Mouse (Mus musculus): Measurements from ENCODE around the gene Slc34a2. TPM values are rescaled to one million over a fixed set of nuclear protein-coding genes. Genes with fewer than 3 reads are reported as not detected.

The Slc34a2 gene
- polyA plus RNA-seq, 1 experiment from 2014 or later = not detected

GRCm38 (mm10) chr5:53091331-53091730, 53.5 kb downstream of the Slc34a2 start:
- WGBS = 75% methylated on average over 3 of the region's 3 CpGs
- Histone ChIP-seq H3K9me3 (replicated peaks) (no peaks in the 10 kb centered on the region), H3K9ac (replicated peaks) (no peak overlapping the region), H3K27ac (replicated peaks) (no peak overlapping the region), H3K27me3 (replicated peaks) (no peaks in the 10 kb centered on the region), H3K4me3 (replicated peaks) (no peak overlapping the region), H3K4me1 (no peaks in the 10 kb centered on the region), H3K36me3 (no peaks in the 10 kb centered on the region), H3K4me2 (no peak overlapping the region)
- no peak for ATAC-seq (ENCODE audit: low FRiP score)

- Histone ChIP-seq H3K9me3 (replicated peaks) (no peaks in the 10 kb centered on the region), H3K9ac (replicated peaks) (no peak overlapping the region), H3K4me1 (no peaks in the 10 kb centered on the region), H3K36me3 (no peaks in the 10 kb centered on the region), H3K4me3 (replicated peaks) (no peak overlapping the region), H3K27me3 (replicated peaks) (no peaks in the 10 kb centered on the region), H3K4me2 (no peak overlapping the region), H3K27ac (replicated peaks) (no peak overlapping the region)
- WGBS = 81% methylated on average over 12 of the region's 12 CpGs
- no peak for ATAC-seq (ENCODE audit: low FRiP score)
These were observed 64.1 kb downstream of the Slc34a2 start for GRCm38 (mm10) chr5:53101848-53102473.

GRCm38 (mm10) chr5:53104177-53104855, 66.4 kb downstream of the Slc34a2 start:
- no peaks in the 10 kb centered on the region for H3K36me3 ChIP-seq
- H3K27me3 ChIP-seq (replicated peaks) = no peaks in the 10 kb centered on the region; the same call in 1 of the 2 replicates
- no peak overlapping the region for H3K4me3 ChIP-seq (replicated peaks)
- no peaks in the 10 kb centered on the region for H3K9me3 ChIP-seq (replicated peaks)
- 64% methylated on average over 13 of the region's 13 CpGs for WGBS
- no peak overlapping the region for H3K4me2 ChIP-seq
- H3K27ac ChIP-seq (replicated peaks) = no peak overlapping the region
- H3K9ac ChIP-seq (replicated peaks) = no peak overlapping the region
- 0 out of 2 replicates have a peak, but pooled peaks have one; percentile 15 for ATAC-seq (ENCODE audit: low FRiP score)
- no peaks in the 10 kb centered on the region for H3K4me1 ChIP-seq

GRCm38 (mm10) chr5:53105716-53106115, 67.8 kb downstream of the Slc34a2 start:
- ATAC-seq (ENCODE audit: low FRiP score) = no peak
- H3K4me2 ChIP-seq = no peak overlapping the region
- H3K4me3 ChIP-seq (replicated peaks) = no peak overlapping the region
- no peak overlapping the region for H3K9ac ChIP-seq (replicated peaks)
- H3K27me3 ChIP-seq (replicated peaks) = no peaks in the 10 kb centered on the region; the same call in 1 of the 2 replicates
- H3K4me1 ChIP-seq = peaks cover 6% of the 10 kb centered on the region
- no peak overlapping the region for H3K27ac ChIP-seq (replicated peaks)
- H3K36me3 ChIP-seq = no peaks in the 10 kb centered on the region
- H3K9me3 ChIP-seq (replicated peaks) = no peaks in the 10 kb centered on the region
- WGBS = 70% methylated on average over 8 of the region's 8 CpGs

- Histone ChIP-seq H3K4me2 (no peak overlapping the region), H3K27ac (replicated peaks) (no peak overlapping the region), H3K27me3 (replicated peaks) (no peaks in the 10 kb centered on the region; the same call in 1 of the 2 replicates), H3K4me1 (peaks cover 10% of the 10 kb centered on the region), H3K4me3 (replicated peaks) (no peak overlapping the region), H3K9ac (replicated peaks) (no peak overlapping the region), H3K36me3 (no peaks in the 10 kb centered on the region), H3K9me3 (replicated peaks) (no peaks in the 10 kb centered on the region)
- WGBS = 86% methylated on average over 4 of the region's 4 CpGs
- ATAC-seq (ENCODE audit: low FRiP score) = no peak
These were observed 68.2 kb downstream of the Slc34a2 start for GRCm38 (mm10) chr5:53106125-53106524.

- H3K4me2 ChIP-seq = no peak overlapping the region
- H3K27ac ChIP-seq (replicated peaks) = no peak overlapping the region
- H3K27me3 ChIP-seq (replicated peaks) = no peaks in the 10 kb centered on the region; the same call in 1 of the 2 replicates
- no peak for ATAC-seq (ENCODE audit: low FRiP score)
- no peak overlapping the region for H3K9ac ChIP-seq (replicated peaks)
- H3K4me1 ChIP-seq = peaks cover 13% of the 10 kb centered on the region
- no peaks in the 10 kb centered on the region for H3K9me3 ChIP-seq (replicated peaks)
- H3K4me3 ChIP-seq (replicated peaks) = no peak overlapping the region
- WGBS = 71% methylated on average over 4 of the region's 4 CpGs
- no peaks in the 10 kb centered on the region for H3K36me3 ChIP-seq
These were observed 68.8 kb downstream of the Slc34a2 start for GRCm38 (mm10) chr5:53106731-53107130.

GRCm38 (mm10) chr5:53108026-53108425, 70.1 kb downstream of the Slc34a2 start:
- Histone ChIP-seq H3K4me1 (peaks cover 13% of the 10 kb centered on the region), H3K9ac (replicated peaks) (no peak overlapping the region), H3K4me3 (replicated peaks) (no peak overlapping the region), H3K4me2 (no peak overlapping the region), H3K27ac (replicated peaks) (no peak overlapping the region), H3K27me3 (replicated peaks) (no peaks in the 10 kb centered on the region; the same call in 1 of the 2 replicates), H3K36me3 (0 out of 2 replicates have a peak, but pooled peaks cover 2% of the 10 kb centered on the region), H3K9me3 (replicated peaks) (no peaks in the 10 kb centered on the region)
- 75% methylated on average over 9 of the region's 9 CpGs for WGBS
- no peak for ATAC-seq (ENCODE audit: low FRiP score)

- no peak overlapping the region for H3K4me3 ChIP-seq (replicated peaks)
- H3K27ac ChIP-seq (replicated peaks) = no peak overlapping the region
- H3K36me3 ChIP-seq = 0 out of 2 replicates have a peak, but pooled peaks cover 4% of the 10 kb centered on the region
- no peak overlapping the region for H3K4me2 ChIP-seq
- no peak overlapping the region for H3K9ac ChIP-seq (replicated peaks)
- no peaks in the 10 kb centered on the region for H3K9me3 ChIP-seq (replicated peaks)
- ATAC-seq (ENCODE audit: low FRiP score) = no peak
- peaks cover 13% of the 10 kb centered on the region for H3K4me1 ChIP-seq
- 93% methylated on average over 1 of the region's 1 CpGs for WGBS
- H3K27me3 ChIP-seq (replicated peaks) = no peaks in the 10 kb centered on the region; the same call in 1 of the 2 replicates
These were observed 70.8 kb downstream of the Slc34a2 start for GRCm38 (mm10) chr5:53108668-53109067.

- H3K36me3 ChIP-seq = 0 out of 2 replicates have a peak, but pooled peaks cover 4% of the 10 kb centered on the region
- 44% methylated on average over 4 of the region's 4 CpGs for WGBS
- H3K27me3 ChIP-seq (replicated peaks) = no peaks in the 10 kb centered on the region; the same call in 1 of the 2 replicates
- H3K9ac ChIP-seq (replicated peaks) = no peak overlapping the region
- H3K4me2 ChIP-seq = no peak overlapping the region
- no peak overlapping the region for H3K4me3 ChIP-seq (replicated peaks)
- H3K4me1 ChIP-seq = peaks cover 17% of the 10 kb centered on the region
- H3K27ac ChIP-seq (replicated peaks) = no peak overlapping the region
- H3K9me3 ChIP-seq (replicated peaks) = no peaks in the 10 kb centered on the region
- ATAC-seq (ENCODE audit: low FRiP score) = peak; percentile 16; the same call in 1 of the 2 replicates
These were observed 72.3 kb downstream of the Slc34a2 start for GRCm38 (mm10) chr5:53110225-53110624.

- no peak for ATAC-seq (ENCODE audit: low FRiP score)
- no peaks in the 10 kb centered on the region; the same call in 1 of the 2 replicates for H3K27me3 ChIP-seq (replicated peaks)
- no peaks in the 10 kb centered on the region for H3K9me3 ChIP-seq (replicated peaks)
- peaks cover 17% of the 10 kb centered on the region for H3K4me1 ChIP-seq
- H3K27ac ChIP-seq (replicated peaks) = no peak overlapping the region
- WGBS = 53% methylated on average over 5 of the region's 5 CpGs
- H3K36me3 ChIP-seq = 0 out of 2 replicates have a peak, but pooled peaks cover 4% of the 10 kb centered on the region
- no peak overlapping the region for H3K4me3 ChIP-seq (replicated peaks)
- no peak overlapping the region for H3K9ac ChIP-seq (replicated peaks)
- H3K4me2 ChIP-seq = no peak overlapping the region
These were observed 73.2 kb downstream of the Slc34a2 start for GRCm38 (mm10) chr5:53111036-53111435.

- WGBS = 93% methylated on average over 5 of the region's 5 CpGs
- Histone ChIP-seq H3K36me3 (0 out of 2 replicates have a peak, but pooled peaks cover 4% of the 10 kb centered on the region), H3K4me1 (peaks cover 17% of the 10 kb centered on the region), H3K4me2 (no peak overlapping the region), H3K4me3 (replicated peaks) (no peak overlapping the region), H3K27ac (replicated peaks) (no peak overlapping the region), H3K9ac (replicated peaks) (no peak overlapping the region), H3K27me3 (replicated peaks) (no peaks in the 10 kb centered on the region; the same call in 1 of the 2 replicates), H3K9me3 (replicated peaks) (no peaks in the 10 kb centered on the region)
- ATAC-seq (ENCODE audit: low FRiP score) = no peak
These were observed 75.1 kb downstream of the Slc34a2 start for GRCm38 (mm10) chr5:53112942-53113341.

Data from neural tube, embryonic 15.5 days (tissue).